In genomic region chr16:19062557-19063400, GRCm38 (mm10) we compare ENCODE assay signal across 19 mouse cellular contexts.
"Had no signal": no experiment of that assay in that cellular context is flagged by ENCODE, and none has a peak within 500 bp of the region (broad histone marks: within the 10 kb centered on the region; RNA-seq: fewer than 3 reads in every experiment).

No protein-coding gene starts in this region.

- H3K4me3 ChIP-seq: liver, embryonic 13.5 days; liver, embryonic 15.5 days; midbrain, embryonic 10.5 days; midbrain, embryonic 12.5 days; myocyte; neural tube, embryonic 13.5 days; neural tube, embryonic 15.5 days had no signal

- H3K27me3 ChIP-seq: liver, embryonic 13.5 days; liver, embryonic 15.5 days; midbrain, embryonic 12.5 days; neural tube, embryonic 13.5 days; neural tube, embryonic 15.5 days had no signal

- DNase-seq: liver, embryonic 13.5 days; liver, postnatal 0 days; lung, embryonic 14.5 days; lung, postnatal 10 days; lung, postnatal 4 days; midbrain, embryonic 14.5 days; right cerebral cortex, adult 18-20 months; right cerebral cortex, postnatal 25 days; right cerebral cortex, postnatal 4 days; thymus, adult 18-20 months; thymus, postnatal 14 days; thymus, postnatal 36 days had no signal

- ATAC-seq: liver, postnatal 0 days; midbrain, embryonic 16.5 days had no signal

- H3K27ac ChIP-seq: liver, embryonic 13.5 days; liver, embryonic 15.5 days; midbrain, embryonic 10.5 days; midbrain, embryonic 12.5 days; neural tube, embryonic 13.5 days; neural tube, embryonic 15.5 days had no signal

- H3K4me1 ChIP-seq: liver, embryonic 13.5 days; liver, embryonic 15.5 days; midbrain, embryonic 10.5 days; midbrain, embryonic 12.5 days; neural tube, embryonic 13.5 days; neural tube, embryonic 15.5 days had no signal

- H3K36me3 ChIP-seq: liver, embryonic 13.5 days; liver, embryonic 15.5 days; midbrain, embryonic 10.5 days; midbrain, embryonic 12.5 days; neural tube, embryonic 13.5 days; neural tube, embryonic 15.5 days had no signal
